Mouse (Mus musculus): ENCODE results near the gene Slc5a11. TPM values are rescaled to one million over a fixed set of nuclear protein-coding genes. Genes with fewer than 3 reads are reported as not detected.

The Slc5a11 gene
- polyA plus RNA-seq (2016; fragmentation: Nextera tagmentation; extraction: Ambion mirVana), result 0.51 TPM in 1 of 2 replicates, not detected in the other

GRCm38 (mm10) chr7:123214365-123215075, at the start of gene Slc5a11:
Gene Slc5a11 (plus strand): TSS chr7:123214780.
- no peak within 1 kb of the TSS for H3K4me3 ChIP-seq (replicated peaks)
- WGBS, result 32% methylated on average over 8 of the region's 8 CpGs
- no peak within 1 kb of the TSS for H3K27ac ChIP-seq
- H3K27me3 ChIP-seq, result no peaks in the 10 kb centered on the region
- H3K4me1 ChIP-seq (replicated peaks), result peaks cover 20% of the 10 kb centered on the region
- H3K9me3 ChIP-seq, result no peaks in the 10 kb centered on the region
- 0 out of 2 replicates have a peak within 1 kb of the TSS, but pooled peaks have one; percentile 8 for H3K9ac ChIP-seq (replicated peaks)
- no peaks in the 10 kb centered on the region for H3K36me3 ChIP-seq
- 0 out of 2 replicates have a peak, but pooled peaks have one; percentile 56 for ATAC-seq (ENCODE audit: insufficient number of reproducible peaks, insufficient read depth, low FRiP score, low TSS enrichment, low read depth)
- no peak within 1 kb of the TSS for H3K4me2 ChIP-seq

DNA sequence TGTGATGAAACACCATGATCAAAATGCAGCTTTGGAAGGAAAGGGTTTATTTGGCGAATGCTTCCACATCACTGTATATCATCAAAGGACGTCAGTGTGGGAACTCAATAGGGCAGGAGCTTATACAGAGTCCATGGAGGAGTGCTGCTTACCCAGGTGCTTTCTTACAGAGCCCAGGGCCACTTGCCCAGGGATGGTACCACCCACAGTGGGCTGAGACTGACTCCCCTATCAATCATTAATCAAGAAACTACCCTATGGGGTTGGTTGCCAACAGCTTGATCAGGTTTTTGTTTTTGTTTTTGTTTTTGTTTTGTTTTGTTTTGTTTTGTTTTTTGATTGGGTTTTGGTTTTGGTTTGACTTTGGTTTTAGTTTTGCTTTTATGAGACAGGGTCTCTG, 47.1 kb upstream of the Slc5a11 start:
- Histone ChIP-seq H3K9me3 (no peaks in the 10 kb centered on the region), H3K36me3 (peaks cover 99% of the 10 kb centered on the region), H3K4me2 (no peak overlapping the region), H3K27me3 (no peaks in the 10 kb centered on the region), H3K27ac (no peak overlapping the region), H3K9ac (replicated peaks) (no peak overlapping the region), H3K4me1 (replicated peaks) (no peaks in the 10 kb centered on the region), H3K4me3 (replicated peaks) (no peak overlapping the region)
- WGBS, result 95% methylated on average over 2 of the region's 2 CpGs
- ATAC-seq (ENCODE audit: insufficient number of reproducible peaks, insufficient read depth, low FRiP score, low TSS enrichment, low read depth), result no peak

- ATAC-seq (ENCODE audit: insufficient number of reproducible peaks, insufficient read depth, low FRiP score, low TSS enrichment, low read depth), result no peak
- H3K9ac ChIP-seq (replicated peaks), result no peak overlapping the region
- no peaks in the 10 kb centered on the region for H3K4me1 ChIP-seq (replicated peaks)
- H3K27ac ChIP-seq, result no peak overlapping the region
- H3K9me3 ChIP-seq, result no peaks in the 10 kb centered on the region
- no peak overlapping the region for H3K4me2 ChIP-seq
- 92% methylated on average over 2 of the region's 2 CpGs for WGBS
- no peaks in the 10 kb centered on the region for H3K27me3 ChIP-seq
- H3K36me3 ChIP-seq, result peaks cover 98% of the 10 kb centered on the region
- no peak overlapping the region for H3K4me3 ChIP-seq (replicated peaks)
Observed at GRCm38 (mm10) chr7:123169618-123170017, 45.0 kb upstream of the Slc5a11 start.

GRCm38 (mm10) chr7:123172101-123172500, 42.5 kb upstream of the Slc5a11 start:
- Histone ChIP-seq H3K4me2 (no peak overlapping the region), H3K27me3 (no peaks in the 10 kb centered on the region), H3K4me1 (replicated peaks) (no peaks in the 10 kb centered on the region), H3K9ac (replicated peaks) (no peak overlapping the region), H3K4me3 (replicated peaks) (no peak overlapping the region), H3K36me3 (peaks cover 98% of the 10 kb centered on the region), H3K9me3 (no peaks in the 10 kb centered on the region), H3K27ac (no peak overlapping the region)
- 92% methylated on average over 5 of the region's 5 CpGs for WGBS
- ATAC-seq (ENCODE audit: insufficient number of reproducible peaks, insufficient read depth, low FRiP score, low TSS enrichment, low read depth), result no peak

- no peak for ATAC-seq (ENCODE audit: insufficient number of reproducible peaks, insufficient read depth, low FRiP score, low TSS enrichment, low read depth)
- no peak overlapping the region for H3K9ac ChIP-seq (replicated peaks)
- H3K27ac ChIP-seq, result no peak overlapping the region
- no peak overlapping the region for H3K4me3 ChIP-seq (replicated peaks)
- H3K4me2 ChIP-seq, result no peak overlapping the region
- H3K4me1 ChIP-seq (replicated peaks), result no peaks in the 10 kb centered on the region
- H3K36me3 ChIP-seq, result peaks cover 98% of the 10 kb centered on the region
- no peaks in the 10 kb centered on the region for H3K27me3 ChIP-seq
- H3K9me3 ChIP-seq, result no peaks in the 10 kb centered on the region
Observed at GRCm38 (mm10) chr7:123177215-123177614, 37.4 kb upstream of the Slc5a11 start.

DNA sequence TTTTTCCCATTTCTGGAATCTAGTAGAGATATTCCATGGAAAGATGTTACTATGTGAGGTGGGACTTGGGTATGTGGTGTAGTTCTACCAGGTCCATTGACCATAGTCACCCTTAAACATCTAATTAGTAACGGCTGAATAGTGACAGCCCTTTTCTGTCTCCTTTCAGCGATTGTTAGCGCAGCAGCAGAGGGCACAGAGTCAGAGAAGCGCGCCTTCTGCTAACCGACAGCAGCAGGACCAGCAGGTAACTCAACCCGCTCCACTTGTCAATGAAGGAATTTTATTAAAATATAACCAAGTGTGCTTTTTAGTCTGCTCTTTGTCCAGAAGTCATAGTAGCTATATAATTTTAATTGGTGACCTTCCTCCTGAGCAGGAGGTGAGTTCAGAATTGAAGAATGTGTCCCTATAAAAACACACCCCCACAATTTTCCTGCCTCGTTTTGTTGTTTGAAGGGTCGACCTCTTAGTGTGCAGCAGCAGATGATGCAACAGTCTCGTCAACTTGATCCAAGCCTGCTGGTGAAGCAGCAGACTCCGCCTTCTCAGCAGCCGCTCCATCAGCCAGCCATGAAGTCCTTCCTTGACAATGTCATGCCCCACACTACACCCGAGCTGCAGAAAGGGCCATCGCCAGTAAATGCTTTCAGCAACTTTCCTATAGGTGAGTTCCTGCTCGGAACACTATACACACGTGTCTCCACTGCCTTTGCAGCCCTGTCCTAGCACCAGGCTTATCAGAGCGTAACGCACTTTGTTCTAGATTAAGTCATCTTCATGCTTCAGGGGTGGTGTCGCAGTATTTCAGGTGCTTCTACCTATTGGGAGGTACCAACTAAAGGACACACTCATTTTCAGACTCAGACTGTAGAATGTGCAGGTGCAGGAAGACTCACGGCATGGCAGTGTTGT, 32.5 kb upstream of the Slc5a11 start:
- Histone ChIP-seq H3K4me3 (replicated peaks) (no peak overlapping the region), H3K9me3 (no peaks in the 10 kb centered on the region), H3K9ac (replicated peaks) (no peak overlapping the region), H3K36me3 (peaks cover 99% of the 10 kb centered on the region), H3K27ac (no peak overlapping the region), H3K4me1 (replicated peaks) (no peaks in the 10 kb centered on the region), H3K4me2 (no peak overlapping the region), H3K27me3 (no peaks in the 10 kb centered on the region)
- 86% methylated on average over 20 of the region's 20 CpGs for WGBS
- ATAC-seq (ENCODE audit: insufficient number of reproducible peaks, insufficient read depth, low FRiP score, low TSS enrichment, low read depth), result no peak

GRCm38 (mm10) chr7:123184891-123185290, 29.7 kb upstream of the Slc5a11 start:
- no peaks in the 10 kb centered on the region for H3K9me3 ChIP-seq
- peaks cover 99% of the 10 kb centered on the region for H3K36me3 ChIP-seq
- ATAC-seq (ENCODE audit: insufficient number of reproducible peaks, insufficient read depth, low FRiP score, low TSS enrichment, low read depth), result no peak

GRCm38 (mm10) chr7:123186463-123186862, 28.1 kb upstream of the Slc5a11 start:
- H3K27ac ChIP-seq, result no peak overlapping the region
- no peak overlapping the region for H3K4me3 ChIP-seq (replicated peaks)
- 87% methylated on average over 6 of the region's 6 CpGs for WGBS
- H3K36me3 ChIP-seq, result peaks cover 99% of the 10 kb centered on the region
- no peaks in the 10 kb centered on the region for H3K27me3 ChIP-seq
- no peak overlapping the region for H3K9ac ChIP-seq (replicated peaks)
- no peak for ATAC-seq (ENCODE audit: insufficient number of reproducible peaks, insufficient read depth, low FRiP score, low TSS enrichment, low read depth)
- H3K9me3 ChIP-seq, result no peaks in the 10 kb centered on the region
- no peaks in the 10 kb centered on the region for H3K4me1 ChIP-seq (replicated peaks)
- H3K4me2 ChIP-seq, result no peak overlapping the region

More at GRCm38 (mm10) chr7:123184891-123185290, 29.7 kb upstream of the Slc5a11 start:
- WGBS, result 96% methylated on average over 1 of the region's 1 CpGs
- Histone ChIP-seq H3K4me3 (replicated peaks) (no peak overlapping the region), H3K9ac (replicated peaks) (no peak overlapping the region), H3K27ac (no peak overlapping the region), H3K27me3 (no peaks in the 10 kb centered on the region), H3K4me2 (no peak overlapping the region), H3K4me1 (replicated peaks) (no peaks in the 10 kb centered on the region)

DNA sequence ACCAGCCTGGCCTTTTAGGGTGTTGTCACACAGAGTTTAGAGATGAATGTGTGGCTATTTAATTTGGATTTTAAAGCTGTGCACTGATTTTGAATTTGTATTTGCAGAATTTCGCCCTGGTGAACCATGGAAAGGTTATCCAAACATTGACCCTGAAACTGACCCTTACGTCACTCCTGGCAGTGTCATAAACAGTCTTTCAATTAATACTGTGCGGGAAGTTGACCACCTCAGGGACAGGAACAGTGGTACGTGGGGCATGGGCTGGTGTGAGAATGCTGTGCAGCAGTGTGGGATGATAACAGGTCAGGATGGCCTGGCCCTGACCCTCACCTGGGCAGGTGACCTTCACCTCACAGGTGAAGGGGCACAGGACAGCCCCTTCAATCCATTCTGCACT, 27.3 kb upstream of the Slc5a11 start:
- Histone ChIP-seq H3K9me3 (no peaks in the 10 kb centered on the region), H3K4me2 (no peak overlapping the region), H3K36me3 (peaks cover 99% of the 10 kb centered on the region), H3K9ac (replicated peaks) (no peak overlapping the region), H3K27me3 (no peaks in the 10 kb centered on the region), H3K4me3 (replicated peaks) (no peak overlapping the region), H3K4me1 (replicated peaks) (no peaks in the 10 kb centered on the region), H3K27ac (no peak overlapping the region)
- no peak for ATAC-seq (ENCODE audit: insufficient number of reproducible peaks, insufficient read depth, low FRiP score, low TSS enrichment, low read depth)
- WGBS, result 93% methylated on average over 4 of the region's 4 CpGs

DNA sequence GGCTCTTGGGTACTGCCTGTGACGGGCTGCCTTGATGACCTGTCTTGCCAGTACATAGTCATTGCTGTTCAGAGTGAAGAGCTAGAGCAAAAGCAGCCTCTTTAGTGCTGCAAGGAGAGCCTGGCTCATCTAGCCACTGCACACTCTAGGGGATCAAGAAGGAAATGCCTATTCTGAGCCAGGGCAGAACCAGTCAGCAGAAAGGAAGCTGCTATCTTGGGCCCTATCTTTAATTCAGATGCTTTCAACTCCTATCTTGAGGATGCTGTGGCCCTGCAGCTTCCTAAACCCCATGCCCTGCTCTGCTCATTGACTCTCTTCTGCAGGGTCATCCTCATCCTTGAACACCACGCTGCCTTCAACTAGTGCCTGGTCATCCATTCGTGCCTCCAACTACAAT, 26.1 kb upstream of the Slc5a11 start:
- peaks cover 99% of the 10 kb centered on the region for H3K36me3 ChIP-seq
- no peaks in the 10 kb centered on the region for H3K27me3 ChIP-seq
- WGBS, result 95% methylated on average over 3 of the region's 3 CpGs
- no peak overlapping the region for H3K4me3 ChIP-seq (replicated peaks)
- H3K9ac ChIP-seq (replicated peaks), result no peak overlapping the region
- no peak overlapping the region for H3K27ac ChIP-seq
- no peak overlapping the region for H3K4me2 ChIP-seq
- no peak for ATAC-seq (ENCODE audit: insufficient number of reproducible peaks, insufficient read depth, low FRiP score, low TSS enrichment, low read depth)
- H3K9me3 ChIP-seq, result no peaks in the 10 kb centered on the region
- H3K4me1 ChIP-seq (replicated peaks), result no peaks in the 10 kb centered on the region

- Histone ChIP-seq H3K27ac (no peak overlapping the region), H3K36me3 (peaks cover 95% of the 10 kb centered on the region), H3K9ac (replicated peaks) (no peak overlapping the region), H3K9me3 (no peaks in the 10 kb centered on the region), H3K4me2 (no peak overlapping the region), H3K4me3 (replicated peaks) (no peak overlapping the region), H3K4me1 (replicated peaks) (no peaks in the 10 kb centered on the region), H3K27me3 (no peaks in the 10 kb centered on the region)
- ATAC-seq (ENCODE audit: insufficient number of reproducible peaks, insufficient read depth, low FRiP score, low TSS enrichment, low read depth), result no peak
- WGBS, result 95% methylated on average over 8 of the region's 8 CpGs
Observed at GRCm38 (mm10) chr7:123189762-123190161, 24.8 kb upstream of the Slc5a11 start.
